Mouse (Mus musculus) limb, embryonic 15.5 days (tissue): ENCODE data around the gene Klk6. TPM values are rescaled to one million over a fixed set of nuclear protein-coding genes. Genes with fewer than 3 reads are reported as not detected.

Experiments
- ATAC-seq: fragments of 200-750 bp; cut with Nextera tagmentation; 2 replicates; pipeline ENCODE4 v1.8.0; 2017; ENCODE audit warnings: low read depth, moderate TSS enrichment; ENCODE audit not compliant: insufficient number of reproducible peaks, low FRiP score, low TSS enrichment
- H3K27ac ChIP-seq: fragments of 300-500 bp; sonication (generic); 2 replicates; pipeline ENCODE4 v1.5.1; 2015; ENCODE audit warnings: moderate library complexity, mild to moderate bottlenecking, inconsistent platforms
- H3K27me3 ChIP-seq: fragments of 300-500 bp; sonication (generic); 2 replicates; pipeline ENCODE4 v1.6.1; 2015; ENCODE audit warnings: inconsistent platforms
- H3K36me3 ChIP-seq: fragments of 300-500 bp; sonication (generic); 2 replicates; pipeline ENCODE4 v1.6.1; 2015; ENCODE audit warnings: inconsistent platforms
- H3K4me1 ChIP-seq: fragments of 300-500 bp; sonication (generic); 2 replicates; pipeline ENCODE4 v1.6.1; 2015; ENCODE audit warnings: inconsistent platforms
- H3K4me2 ChIP-seq: fragments of 300-500 bp; sonication (generic); 2 replicates; pipeline ENCODE4 v1.6.1; 2015; ENCODE audit warnings: mild to moderate bottlenecking, inconsistent platforms
- H3K4me3 ChIP-seq: fragments of 300-500 bp; sonication (generic); 2 replicates; pipeline ENCODE4 v1.5.1; 2015; ENCODE audit warnings: mild to moderate bottlenecking, inconsistent platforms
- H3K9ac ChIP-seq: fragments of 300-500 bp; sonication (generic); 2 replicates; pipeline ENCODE4 v1.6.1; 2015; ENCODE audit warnings: inconsistent platforms
- H3K9me3 ChIP-seq: fragments of 300-500 bp; sonication (generic); 2 replicates; pipeline ENCODE4 v1.6.1; 2016; ENCODE audit warnings: inconsistent platforms
- WGBS: fragments of 180-500 bp; shearing (Covaris S2); methylation state at CpG from one replicate; pipeline ENCODE4 v1.1.7; 2015; 5-methylcytosine and 5-hydroxymethylcytosine counted together
- polyA plus RNA-seq: library from polyadenylated mRNA; unstranded; fragments of >200 nt; fragmentation: Nextera tagmentation; extraction: Ambion mirVana; gene quantifications from 2 replicates; pipeline ENCODE4 v1.2.1, GENCODE M21; 2015

The Klk6 gene
- polyA plus RNA-seq, 1 experiment from 2014 or later, result 0.13 TPM

- 81% methylated on average over 4 of the region's 4 CpGs for WGBS
- Histone ChIP-seq H3K27ac (no peak overlapping the region), H3K27me3 (no peaks in the 10 kb centered on the region), H3K4me3 (no peak overlapping the region), H3K9me3 (no peaks in the 10 kb centered on the region), H3K4me1 (no peaks in the 10 kb centered on the region), H3K36me3 (no peaks in the 10 kb centered on the region), H3K4me2 (no peak overlapping the region), H3K9ac (no peak overlapping the region)
- no peak for ATAC-seq
Observed at GRCm38 (mm10) chr7:43827706-43828105, 3.4 kb downstream of the Klk6 start.

GRCm38 (mm10) chr7:43829006-43829405, 4.7 kb downstream of the Klk6 start:
- Histone ChIP-seq H3K27me3 (no peaks in the 10 kb centered on the region), H3K9me3 (no peaks in the 10 kb centered on the region), H3K4me2 (no peak overlapping the region), H3K27ac (no peak overlapping the region), H3K4me1 (no peaks in the 10 kb centered on the region), H3K36me3 (no peaks in the 10 kb centered on the region), H3K4me3 (no peak overlapping the region), H3K9ac (no peak overlapping the region)
- no peak for ATAC-seq
- 85% methylated on average over 8 of the region's 8 CpGs for WGBS

DNA sequence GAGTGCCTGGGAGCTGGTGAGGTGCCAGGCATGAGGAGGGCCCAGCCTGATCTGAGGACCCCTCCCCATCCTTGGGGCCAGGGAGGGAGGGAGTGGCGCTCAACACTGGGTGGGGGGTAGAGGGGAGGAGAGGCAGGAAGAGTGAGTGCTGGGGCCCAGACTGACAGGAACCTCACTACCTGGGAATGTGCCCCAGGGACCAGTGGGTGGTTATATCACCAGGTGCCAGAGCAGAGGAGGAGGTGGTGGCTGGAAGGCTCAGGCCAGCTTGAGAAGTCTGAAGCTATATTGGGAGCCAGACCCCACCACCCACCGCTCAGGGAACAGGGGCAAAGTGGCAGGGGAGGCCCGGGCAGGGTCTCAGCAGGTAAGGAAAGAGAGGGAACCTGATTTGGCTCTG, 17.4 kb downstream of the Klk6 start, which contains the start of gene Klk5:
TSS of gene Klk5 (plus strand) at position 271 of the 400 bp plus-strand sequence.
- Histone ChIP-seq H3K4me2 (no peak within 1 kb of the TSS), H3K27ac (no peak within 1 kb of the TSS), H3K27me3 (no peaks in the 10 kb centered on the region), H3K36me3 (no peaks in the 10 kb centered on the region), H3K9me3 (no peaks in the 10 kb centered on the region), H3K9ac (no peak within 1 kb of the TSS), H3K4me1 (no peaks in the 10 kb centered on the region), H3K4me3 (no peak within 1 kb of the TSS)
- 32% methylated on average over 3 of the region's 3 CpGs for WGBS
- no peak for ATAC-seq

DNA sequence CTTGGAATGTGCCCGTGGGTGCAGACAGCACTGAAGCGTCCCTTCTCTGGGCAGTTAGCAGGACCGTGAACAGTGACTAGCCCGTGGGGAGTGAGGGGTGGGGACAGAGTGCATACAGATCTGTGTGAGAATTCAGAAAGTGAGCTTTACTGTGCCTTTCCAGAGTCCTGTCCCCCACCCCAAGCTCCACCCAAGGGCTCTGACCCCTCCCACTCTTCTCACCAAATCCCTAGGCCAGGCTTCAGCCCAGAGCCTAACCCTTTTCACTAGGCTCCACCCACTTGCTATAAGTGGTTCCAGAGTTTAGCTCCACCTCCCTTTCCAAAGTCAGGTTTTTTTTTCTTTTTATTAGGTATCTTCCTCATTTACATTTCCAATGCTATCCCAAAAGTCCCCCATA, 19.5 kb downstream of the Klk6 start:
- Histone ChIP-seq H3K36me3 (no peaks in the 10 kb centered on the region), H3K27ac (no peak overlapping the region), H3K27me3 (no peaks in the 10 kb centered on the region), H3K9me3 (no peaks in the 10 kb centered on the region), H3K9ac (no peak overlapping the region), H3K4me2 (no peak overlapping the region), H3K4me1 (no peaks in the 10 kb centered on the region), H3K4me3 (no peak overlapping the region)
- no peak for ATAC-seq
- WGBS, result 89% methylated on average over 4 of the region's 4 CpGs

DNA sequence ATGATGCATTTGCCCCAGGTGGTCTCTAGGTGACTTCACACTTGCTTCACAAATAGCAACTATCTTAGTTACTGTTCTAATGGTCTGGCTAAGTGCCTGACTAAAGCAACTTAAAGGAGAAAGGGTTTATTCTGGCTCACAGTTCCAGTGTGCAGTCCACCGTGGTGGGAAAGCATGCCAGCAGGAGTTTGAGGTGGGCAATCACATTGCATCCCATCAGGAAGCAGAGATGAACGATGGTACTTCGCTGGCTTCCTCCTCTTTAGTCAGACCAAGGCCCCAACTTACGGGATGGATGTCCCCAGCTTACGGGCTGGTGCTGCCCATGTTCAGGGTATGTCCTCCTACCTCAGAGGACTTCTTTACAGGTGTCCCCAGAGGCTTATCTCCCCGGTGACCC, 27.3 kb downstream of the Klk6 start:
- 85% methylated on average over 6 of the region's 6 CpGs for WGBS
- H3K27me3 ChIP-seq, result no peaks in the 10 kb centered on the region
- no peak overlapping the region for H3K4me2 ChIP-seq
- H3K4me3 ChIP-seq, result no peak overlapping the region
- H3K4me1 ChIP-seq, result no peaks in the 10 kb centered on the region
- no peak overlapping the region for H3K9ac ChIP-seq
- ATAC-seq, result no peak
- no peak overlapping the region for H3K27ac ChIP-seq
- H3K36me3 ChIP-seq, result no peaks in the 10 kb centered on the region
- H3K9me3 ChIP-seq, result no peaks in the 10 kb centered on the region

DNA sequence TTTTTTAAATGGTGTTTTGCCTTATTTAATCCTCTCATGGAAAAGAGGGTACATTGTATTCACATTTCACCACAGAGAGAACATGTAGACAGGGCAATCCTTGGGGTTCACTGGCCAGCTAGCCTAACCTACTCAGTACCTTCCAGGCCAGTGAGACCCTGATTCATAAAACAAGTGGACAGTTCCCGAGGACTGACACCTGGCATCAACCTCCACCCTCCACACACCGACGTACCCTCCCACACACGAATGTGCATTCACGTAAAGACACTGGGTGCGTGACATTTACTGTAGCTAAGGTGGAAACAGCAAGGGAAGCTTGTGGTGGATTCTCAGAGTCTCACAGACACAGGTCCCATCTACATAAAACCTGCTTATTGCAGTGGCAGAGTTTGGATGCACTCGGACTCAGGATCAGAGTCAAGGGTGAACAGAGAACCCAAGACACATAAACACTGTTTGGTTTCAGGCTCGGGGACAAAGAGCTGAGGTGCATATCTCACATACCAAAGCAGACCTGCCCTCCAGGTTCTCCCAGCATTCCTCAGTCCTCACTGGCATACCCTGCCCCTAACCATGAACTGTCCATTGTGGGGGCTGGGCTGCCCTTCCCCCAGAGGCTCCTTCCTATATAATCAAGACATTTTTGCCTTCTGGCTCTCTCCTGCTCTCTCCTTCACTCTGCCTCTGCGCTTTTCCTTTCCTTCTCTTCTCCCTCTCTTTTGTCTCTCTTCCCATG, 30.5 kb downstream of the Klk6 start:
- H3K4me1 ChIP-seq, result no peaks in the 10 kb centered on the region
- H3K9ac ChIP-seq, result no peak overlapping the region
- no peak for ATAC-seq
- no peak overlapping the region for H3K4me3 ChIP-seq
- H3K27me3 ChIP-seq, result no peaks in the 10 kb centered on the region
- no peak overlapping the region for H3K4me2 ChIP-seq
- 72% methylated on average over 9 of the region's 9 CpGs for WGBS
- H3K36me3 ChIP-seq, result no peaks in the 10 kb centered on the region
- H3K9me3 ChIP-seq, result no peaks in the 10 kb centered on the region
- H3K27ac ChIP-seq, result no peak overlapping the region

DNA sequence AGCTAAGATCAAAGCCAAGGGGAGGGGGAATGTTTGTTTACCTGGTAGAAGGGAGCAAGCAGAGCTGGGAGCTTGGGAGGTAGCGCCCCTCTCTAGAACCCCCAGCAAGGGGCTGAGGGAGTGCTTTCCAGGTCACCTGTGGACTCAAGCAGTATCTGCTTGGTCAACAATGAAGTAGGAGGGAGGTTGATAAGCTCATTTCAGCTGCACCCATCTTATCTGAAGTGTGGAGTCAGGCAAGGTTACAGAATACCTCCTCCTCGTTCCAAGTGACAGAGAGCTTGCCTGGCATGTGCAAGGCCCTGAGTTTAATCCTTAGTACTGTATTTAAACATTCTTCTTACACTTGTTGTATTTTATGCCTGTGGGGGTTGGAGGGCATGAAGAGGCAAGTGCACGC, 31.4 kb downstream of the Klk6 start:
- Histone ChIP-seq H3K27ac (no peak overlapping the region), H3K4me3 (no peak overlapping the region), H3K27me3 (no peaks in the 10 kb centered on the region), H3K9ac (no peak overlapping the region), H3K4me1 (no peaks in the 10 kb centered on the region), H3K36me3 (no peaks in the 10 kb centered on the region), H3K4me2 (no peak overlapping the region), H3K9me3 (no peaks in the 10 kb centered on the region)
- 66% methylated on average over 3 of the region's 3 CpGs for WGBS
- ATAC-seq, result no peak

DNA sequence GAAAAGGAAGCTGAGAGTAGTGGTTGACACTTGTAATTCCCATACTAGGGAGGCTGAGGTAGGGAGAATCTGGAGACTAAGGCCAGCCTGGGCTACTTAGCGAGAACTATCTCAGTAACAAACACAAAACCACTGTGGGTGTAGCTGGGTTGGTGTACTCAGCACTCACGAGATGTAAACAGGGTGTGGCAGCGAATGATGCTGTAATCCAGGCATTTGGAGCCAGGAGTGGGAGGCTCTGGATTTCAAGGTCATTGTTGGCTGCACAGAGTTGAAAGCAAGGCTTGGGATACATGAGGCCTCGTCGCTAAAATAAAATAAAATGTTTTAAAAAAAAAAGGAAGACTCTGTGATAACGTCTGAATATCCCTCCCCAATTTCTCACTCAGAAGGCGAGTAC, 32.0 kb downstream of the Klk6 start:
- Histone ChIP-seq H3K4me2 (no peak overlapping the region), H3K36me3 (no peaks in the 10 kb centered on the region), H3K9me3 (no peaks in the 10 kb centered on the region), H3K27ac (no peak overlapping the region), H3K27me3 (no peaks in the 10 kb centered on the region), H3K4me3 (no peak overlapping the region), H3K4me1 (no peaks in the 10 kb centered on the region), H3K9ac (no peak overlapping the region)
- ATAC-seq, result no peak
- 79% methylated on average over 7 of the region's 7 CpGs for WGBS

DNA sequence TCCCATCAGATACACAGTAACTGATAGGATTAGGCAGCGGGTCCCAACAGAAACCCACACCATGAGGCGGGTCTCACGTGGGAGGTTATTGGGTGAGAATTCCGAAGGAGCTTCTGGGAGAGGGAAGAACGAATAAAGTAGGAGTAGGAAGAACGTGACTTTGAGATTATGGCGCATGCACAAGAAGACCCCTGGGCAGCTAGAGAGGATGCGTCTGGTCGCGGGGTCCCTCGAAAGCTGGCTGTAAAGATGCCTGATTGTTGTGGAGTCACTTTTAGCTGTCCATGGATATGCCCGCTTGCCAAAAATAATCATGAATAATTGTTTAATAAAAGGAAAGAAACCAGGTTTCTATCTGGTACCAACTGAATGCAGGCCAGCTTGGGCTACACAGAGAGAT, 33.2 kb downstream of the Klk6 start:
- H3K4me2 ChIP-seq, result no peak overlapping the region
- H3K4me3 ChIP-seq, result no peak overlapping the region
- H3K9ac ChIP-seq, result no peak overlapping the region
- H3K27ac ChIP-seq, result no peak overlapping the region
- H3K36me3 ChIP-seq, result no peaks in the 10 kb centered on the region
- H3K9me3 ChIP-seq, result no peaks in the 10 kb centered on the region
- H3K27me3 ChIP-seq, result no peaks in the 10 kb centered on the region
- WGBS, result 89% methylated on average over 12 of the region's 12 CpGs
- H3K4me1 ChIP-seq, result no peaks in the 10 kb centered on the region
- ATAC-seq, result no peak

- Histone ChIP-seq H3K4me3 (no peak overlapping the region), H3K27ac (no peak overlapping the region), H3K36me3 (no peaks in the 10 kb centered on the region), H3K27me3 (no peaks in the 10 kb centered on the region), H3K4me2 (no peak overlapping the region), H3K4me1 (no peaks in the 10 kb centered on the region), H3K9me3 (no peaks in the 10 kb centered on the region), H3K9ac (no peak overlapping the region)
- 78% methylated on average over 8 of the region's 8 CpGs for WGBS
- no peak for ATAC-seq
Observed at GRCm38 (mm10) chr7:43860411-43860810, 36.1 kb downstream of the Klk6 start.

GRCm38 (mm10) chr7:43873237-43873636, 48.9 kb downstream of the Klk6 start:
- 6% methylated on average over 10 of the region's 10 CpGs for WGBS
- Histone ChIP-seq H3K9ac (no peak overlapping the region), H3K4me2 (no peak overlapping the region), H3K36me3 (no peaks in the 10 kb centered on the region), H3K4me1 (peaks cover 3% of the 10 kb centered on the region; the same call in 1 of the 2 replicates), H3K4me3 (no peak overlapping the region), H3K27ac (no peak overlapping the region), H3K9me3 (no peaks in the 10 kb centered on the region), H3K27me3 (0 out of 2 replicates have a peak, but pooled peaks cover 3% of the 10 kb centered on the region)
- no peak for ATAC-seq

- WGBS, result 68% methylated on average over 3 of the region's 3 CpGs
Observed at GRCm38 (mm10) chr7:43873674-43874073, 49.4 kb downstream of the Klk6 start.

More at GRCm38 (mm10) chr7:43873674-43874073, 49.4 kb downstream of the Klk6 start:
- H3K4me3 ChIP-seq, result no peak overlapping the region
- H3K9ac ChIP-seq, result no peak overlapping the region
- 0 out of 2 replicates have a peak, but pooled peaks cover 3% of the 10 kb centered on the region for H3K27me3 ChIP-seq
- no peak overlapping the region for H3K4me2 ChIP-seq
- H3K36me3 ChIP-seq, result no peaks in the 10 kb centered on the region
- no peak for ATAC-seq
- no peak overlapping the region for H3K27ac ChIP-seq
- no peaks in the 10 kb centered on the region for H3K9me3 ChIP-seq
- peaks cover 3% of the 10 kb centered on the region; the same call in 1 of the 2 replicates for H3K4me1 ChIP-seq
